Mouse (Mus musculus): ENCODE data around the gene Six1. TPM values are rescaled to one million over a fixed set of nuclear protein-coding genes. Genes with fewer than 3 reads are reported as not detected.
A peak's percentile ranks its signal among the peaks of the same experiment; 100 is the strongest.

The Six1 gene
- polyA plus RNA-seq, 1 experiment from 2014 or later = 11.0 TPM

GRCm38 (mm10) chr12:73052036-73052650 is 1.5 kb downstream of the Six1 start:
- no peak for ATAC-seq (replicated peaks; ENCODE audit: low FRiP score)
- under 1% methylated on average over 19 of the region's 19 CpGs for WGBS

GRCm38 (mm10) chr12:73050811-73051580 is 2.7 kb downstream of the Six1 start:
- H3K4me2 ChIP-seq (ENCODE audit: low read depth, low read length, severe bottlenecking) = no peak overlapping the region

More at GRCm38 (mm10) chr12:73052036-73052650, 1.5 kb downstream of the Six1 start:
- H3K27me3 ChIP-seq (ENCODE audit: control insufficient read depth, insufficient read depth, low read length) = peaks cover 91% of the 10 kb centered on the region
- DNase-seq (ENCODE audit: low spot score) = peak; percentile 67
- no peak overlapping the region for H3K4me3 ChIP-seq (ENCODE audit: low read depth, low read length)
- peaks cover 14% of the 10 kb centered on the region for H3K4me1 ChIP-seq (replicated peaks; ENCODE audit: control insufficient read depth, insufficient read depth, low read length)
- H3K9me3 ChIP-seq (ENCODE audit: control insufficient read depth, low read length) = no peaks in the 10 kb centered on the region
- H3K36me3 ChIP-seq (ENCODE audit: control insufficient read depth, insufficient read depth, low read length) = no peaks in the 10 kb centered on the region
- H3K4me2 ChIP-seq (ENCODE audit: low read depth, low read length, severe bottlenecking) = no peak overlapping the region
- H3K9ac ChIP-seq (ENCODE audit: low read length) = no peak overlapping the region
- no peak overlapping the region for H3K27ac ChIP-seq (ENCODE audit: low read depth, low read length)

GRCm38 (mm10) chr12:73050305-73050704 is 3.4 kb downstream of the Six1 start:
- H3K9ac ChIP-seq (ENCODE audit: low read length) = no peak overlapping the region
- under 1% methylated on average over 13 of the region's 13 CpGs for WGBS

More at GRCm38 (mm10) chr12:73050811-73051580, 2.7 kb downstream of the Six1 start:
- Histone ChIP-seq H3K27ac (ENCODE audit: low read depth, low read length) (no peak overlapping the region), H3K27me3 (ENCODE audit: control insufficient read depth, insufficient read depth, low read length) (peaks cover 98% of the 10 kb centered on the region), H3K9me3 (ENCODE audit: control insufficient read depth, low read length) (no peaks in the 10 kb centered on the region), H3K36me3 (ENCODE audit: control insufficient read depth, insufficient read depth, low read length) (no peaks in the 10 kb centered on the region), H3K4me1 (replicated peaks; ENCODE audit: control insufficient read depth, insufficient read depth, low read length) (peaks cover 15% of the 10 kb centered on the region), H3K9ac (ENCODE audit: low read length) (no peak overlapping the region), H3K4me3 (ENCODE audit: low read depth, low read length) (no peak overlapping the region)
- DNase-seq (ENCODE audit: low spot score) = no peak
- ATAC-seq (replicated peaks; ENCODE audit: low FRiP score) = no peak
- WGBS = under 1% methylated on average over 15 of the region's 15 CpGs

GRCm38 (mm10) chr12:73049520-73050225 is 4.0 kb downstream of the Six1 start:
- no peak overlapping the region for H3K4me2 ChIP-seq (ENCODE audit: low read depth, low read length, severe bottlenecking)
- DNase-seq (ENCODE audit: low spot score) (peak; percentile 51), ATAC-seq (replicated peaks; ENCODE audit: low FRiP score) (no peak)
- WGBS = 2% methylated on average over 19 of the region's 19 CpGs
- no peaks in the 10 kb centered on the region for H3K9me3 ChIP-seq (ENCODE audit: control insufficient read depth, low read length)
- no peak overlapping the region for H3K27ac ChIP-seq (ENCODE audit: low read depth, low read length)
- peaks cover 17% of the 10 kb centered on the region for H3K4me1 ChIP-seq (replicated peaks; ENCODE audit: control insufficient read depth, insufficient read depth, low read length)
- no peak overlapping the region for H3K4me3 ChIP-seq (ENCODE audit: low read depth, low read length)
- H3K9ac ChIP-seq (ENCODE audit: low read length) = no peak overlapping the region
- no peaks in the 10 kb centered on the region for H3K36me3 ChIP-seq (ENCODE audit: control insufficient read depth, insufficient read depth, low read length)
- peaks cover 98% of the 10 kb centered on the region for H3K27me3 ChIP-seq (ENCODE audit: control insufficient read depth, insufficient read depth, low read length)

More at GRCm38 (mm10) chr12:73050305-73050704, 3.4 kb downstream of the Six1 start:
- Histone ChIP-seq H3K27ac (ENCODE audit: low read depth, low read length) (no peak overlapping the region), H3K4me1 (replicated peaks; ENCODE audit: control insufficient read depth, insufficient read depth, low read length) (peaks cover 18% of the 10 kb centered on the region), H3K9me3 (ENCODE audit: control insufficient read depth, low read length) (no peaks in the 10 kb centered on the region), H3K36me3 (ENCODE audit: control insufficient read depth, insufficient read depth, low read length) (no peaks in the 10 kb centered on the region), H3K4me2 (ENCODE audit: low read depth, low read length, severe bottlenecking) (no peak overlapping the region), H3K4me3 (ENCODE audit: low read depth, low read length) (no peak overlapping the region), H3K27me3 (ENCODE audit: control insufficient read depth, insufficient read depth, low read length) (peaks cover 98% of the 10 kb centered on the region)
- DNase-seq (ENCODE audit: low spot score) = peak; percentile 54
- ATAC-seq (replicated peaks; ENCODE audit: low FRiP score) = no peak

GRCm38 (mm10) chr12:73048537-73048936 is 5.2 kb downstream of the Six1 start:
- 0% methylated on average over 3 of the region's 3 CpGs for WGBS
- H3K9me3 ChIP-seq (ENCODE audit: control insufficient read depth, low read length) = no peaks in the 10 kb centered on the region
- H3K27me3 ChIP-seq (ENCODE audit: control insufficient read depth, insufficient read depth, low read length) = peaks cover 96% of the 10 kb centered on the region
- peaks cover 13% of the 10 kb centered on the region for H3K4me1 ChIP-seq (replicated peaks; ENCODE audit: control insufficient read depth, insufficient read depth, low read length)
- DNase-seq (ENCODE audit: low spot score) (no peak), ATAC-seq (replicated peaks; ENCODE audit: low FRiP score) (no peak)
- no peak overlapping the region for H3K4me2 ChIP-seq (ENCODE audit: low read depth, low read length, severe bottlenecking)
- H3K27ac ChIP-seq (ENCODE audit: low read depth, low read length) = no peak overlapping the region
- H3K9ac ChIP-seq (ENCODE audit: low read length) = no peak overlapping the region
- no peaks in the 10 kb centered on the region for H3K36me3 ChIP-seq (ENCODE audit: control insufficient read depth, insufficient read depth, low read length)
- H3K4me3 ChIP-seq (ENCODE audit: low read depth, low read length) = no peak overlapping the region

GRCm38 (mm10) chr12:73047576-73047975 is 6.1 kb downstream of the Six1 start:
- ATAC-seq (replicated peaks; ENCODE audit: low FRiP score) = no peak
- no peaks in the 10 kb centered on the region for H3K9me3 ChIP-seq (ENCODE audit: control insufficient read depth, low read length)
- H3K9ac ChIP-seq (ENCODE audit: low read length) = no peak overlapping the region
- H3K36me3 ChIP-seq (ENCODE audit: control insufficient read depth, insufficient read depth, low read length) = no peaks in the 10 kb centered on the region
- H3K27ac ChIP-seq (ENCODE audit: low read depth, low read length) = no peak overlapping the region
- peaks cover 92% of the 10 kb centered on the region for H3K27me3 ChIP-seq (ENCODE audit: control insufficient read depth, insufficient read depth, low read length)
- 4% methylated on average over 2 of the region's 2 CpGs for WGBS
- no peak overlapping the region for H3K4me3 ChIP-seq (ENCODE audit: low read depth, low read length)
- H3K4me2 ChIP-seq (ENCODE audit: low read depth, low read length, severe bottlenecking) = no peak overlapping the region
- peaks cover 9% of the 10 kb centered on the region; the same call in 1 of the 2 replicates for H3K4me1 ChIP-seq (replicated peaks; ENCODE audit: control insufficient read depth, insufficient read depth, low read length)
- no peak for DNase-seq (ENCODE audit: low spot score)

GRCm38 (mm10) chr12:73046607-73047180 is 7.0 kb downstream of the Six1 start:
- Histone ChIP-seq H3K9me3 (ENCODE audit: control insufficient read depth, low read length) (no peaks in the 10 kb centered on the region), H3K4me1 (replicated peaks; ENCODE audit: control insufficient read depth, insufficient read depth, low read length) (peaks cover 7% of the 10 kb centered on the region; the same call in 1 of the 2 replicates), H3K36me3 (ENCODE audit: control insufficient read depth, insufficient read depth, low read length) (no peaks in the 10 kb centered on the region), H3K27me3 (ENCODE audit: control insufficient read depth, insufficient read depth, low read length) (peaks cover 86% of the 10 kb centered on the region), H3K4me2 (ENCODE audit: low read depth, low read length, severe bottlenecking) (peak overlapping the region; percentile 49), H3K4me3 (ENCODE audit: low read depth, low read length) (peak overlapping the region; percentile 34), H3K27ac (ENCODE audit: low read depth, low read length) (0 out of 2 replicates have a peak overlapping the region, but pooled peaks have one; percentile 26), H3K9ac (ENCODE audit: low read length) (no peak overlapping the region)
- DNase-seq (ENCODE audit: low spot score) = peak; percentile 91
- under 1% methylated on average over 38 of the region's 38 CpGs for WGBS
- ATAC-seq (replicated peaks; ENCODE audit: low FRiP score) = peak; percentile 86

Data from forebrain, embryonic 11.5 days (tissue).